Mouse (Mus musculus): ENCODE results near the gene Slc25a27.

DNA sequence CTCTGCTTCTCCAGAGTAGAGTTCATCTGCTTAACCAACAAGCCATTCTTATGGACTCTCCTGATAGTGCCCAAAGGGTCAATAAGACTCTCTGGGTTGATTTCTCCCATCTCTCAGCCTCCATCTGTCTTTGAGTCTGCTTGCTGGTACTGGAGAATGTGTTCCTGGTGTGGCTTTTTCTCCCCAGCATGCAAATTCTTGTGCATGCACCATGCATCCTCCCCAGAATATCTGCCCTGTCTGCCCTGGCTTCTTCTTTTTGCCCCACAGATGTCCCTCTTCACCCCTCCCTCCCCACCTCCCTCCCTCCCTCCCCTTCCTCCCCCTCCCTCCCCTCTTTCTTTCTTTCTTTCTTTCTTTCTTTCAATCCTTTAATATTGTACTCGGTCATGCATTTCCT lies 10.3 kb upstream of the Slc25a27 start:
- TF ChIP-seq CTCF (conservative IDR thresholded peaks at IDR 0.05; ENCODE audit: low read length), result no peak
- no peak for TF ChIP-seq POU5F1 (IDR thresholded peaks at IDR 0.05; ENCODE audit: borderline replicate concordance, low read length)
- TF ChIP-seq NANOG (IDR thresholded peaks at IDR 0.05; ENCODE audit: borderline replicate concordance, low read length), result no peak
